Mouse (Mus musculus) adrenal gland, postnatal 36 days (tissue): ENCODE data around the gene Pigq. TPM values are rescaled to one million over a fixed set of nuclear protein-coding genes. Genes with fewer than 3 reads are reported as not detected.

Experiments
- DNase-seq, 2 experiments: peaks; one replicate each; pipeline ENCODE4 v3.0.0; 2021; ENCODE audit warnings: mixed read lengths in 1 of 2
- total RNA-seq, 2 experiments: library from RNA; stranded (reverse); gene quantifications; 2 replicates each; pipeline ENCODE4 v1.2.3; 2021

Gene Pigq
- total RNA-seq, 2 experiments from 2014 or later: 96.8 to 117 TPM

GRCm38 (mm10) chr17:25958771-25959494, 14.2 kb upstream of the Pigq start:
- no peak for DNase-seq

DNA sequence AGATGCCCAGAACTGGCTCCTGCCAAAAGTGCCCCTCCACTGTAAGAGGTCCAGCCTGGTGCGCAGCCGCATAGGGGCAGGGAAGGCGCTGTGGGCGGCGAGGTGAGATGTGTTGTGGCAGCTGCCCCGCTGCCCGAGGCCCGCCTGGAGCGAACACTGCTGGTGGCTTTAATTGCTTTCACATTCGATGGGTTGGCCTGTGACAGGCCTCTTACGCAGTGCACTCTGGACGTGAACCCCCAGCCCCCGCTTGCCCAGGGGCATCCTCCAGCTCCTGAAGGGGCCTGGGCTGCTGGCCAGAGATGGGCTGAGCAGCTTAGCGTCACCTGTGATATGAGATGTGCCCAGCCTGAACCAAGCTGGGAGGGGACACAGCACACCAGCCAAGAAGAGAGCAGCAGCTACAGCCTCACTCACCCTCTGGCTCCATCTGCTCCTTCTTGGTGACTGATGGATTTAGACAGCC, 12.9 kb upstream of the Pigq start:
- no peak for DNase-seq

DNA sequence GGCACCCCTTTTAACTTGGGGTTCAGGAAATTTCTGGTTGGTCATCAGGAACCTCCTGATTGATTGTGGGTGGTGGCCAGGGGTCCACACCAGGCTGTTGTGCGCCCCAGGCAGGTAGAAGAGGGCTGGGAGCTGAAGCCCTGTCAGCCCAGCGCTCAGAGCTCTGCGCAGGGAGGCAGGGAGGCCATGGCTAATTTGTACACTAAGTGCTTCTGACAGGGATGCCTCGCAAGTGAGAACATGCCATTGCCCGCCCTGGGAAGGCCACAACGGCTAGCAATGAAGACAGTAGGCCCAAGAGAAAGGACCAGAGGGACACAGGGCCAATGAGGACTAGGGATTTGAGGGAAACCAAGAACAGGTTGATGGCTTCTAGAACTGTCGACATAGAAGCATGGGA, 11.9 kb upstream of the Pigq start:
- DNase-seq: no peak

GRCm38 (mm10) chr17:25956201-25956600, 11.5 kb upstream of the Pigq start:
- no peak for DNase-seq

- DNase-seq: no peak
Measured at GRCm38 (mm10) chr17:25955736-25956135, 11.0 kb upstream of the Pigq start.

GRCm38 (mm10) chr17:25954671-25955070, 9.9 kb upstream of the Pigq start:
- no peak for DNase-seq

DNA sequence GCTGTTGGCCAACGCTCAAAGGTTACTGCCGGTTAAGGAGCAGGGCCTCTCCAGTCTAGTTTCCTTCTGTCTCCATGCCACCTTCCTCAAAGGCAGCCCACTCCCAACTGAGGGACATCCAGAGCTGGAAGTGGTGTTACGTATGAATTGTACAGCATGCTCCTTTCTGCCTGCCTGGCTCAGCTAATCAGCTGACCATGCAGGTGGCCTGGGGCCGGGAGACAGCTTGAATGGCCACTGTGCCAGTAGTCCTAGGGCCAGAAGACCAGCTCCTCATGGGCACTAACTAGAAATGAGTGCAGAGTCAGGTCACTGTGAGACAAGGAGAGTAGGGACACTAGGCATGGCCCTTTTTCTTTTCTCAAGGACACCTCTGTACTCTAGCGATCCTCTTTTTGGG, 8.4 kb upstream of the Pigq start:
- no peak for DNase-seq

DNA sequence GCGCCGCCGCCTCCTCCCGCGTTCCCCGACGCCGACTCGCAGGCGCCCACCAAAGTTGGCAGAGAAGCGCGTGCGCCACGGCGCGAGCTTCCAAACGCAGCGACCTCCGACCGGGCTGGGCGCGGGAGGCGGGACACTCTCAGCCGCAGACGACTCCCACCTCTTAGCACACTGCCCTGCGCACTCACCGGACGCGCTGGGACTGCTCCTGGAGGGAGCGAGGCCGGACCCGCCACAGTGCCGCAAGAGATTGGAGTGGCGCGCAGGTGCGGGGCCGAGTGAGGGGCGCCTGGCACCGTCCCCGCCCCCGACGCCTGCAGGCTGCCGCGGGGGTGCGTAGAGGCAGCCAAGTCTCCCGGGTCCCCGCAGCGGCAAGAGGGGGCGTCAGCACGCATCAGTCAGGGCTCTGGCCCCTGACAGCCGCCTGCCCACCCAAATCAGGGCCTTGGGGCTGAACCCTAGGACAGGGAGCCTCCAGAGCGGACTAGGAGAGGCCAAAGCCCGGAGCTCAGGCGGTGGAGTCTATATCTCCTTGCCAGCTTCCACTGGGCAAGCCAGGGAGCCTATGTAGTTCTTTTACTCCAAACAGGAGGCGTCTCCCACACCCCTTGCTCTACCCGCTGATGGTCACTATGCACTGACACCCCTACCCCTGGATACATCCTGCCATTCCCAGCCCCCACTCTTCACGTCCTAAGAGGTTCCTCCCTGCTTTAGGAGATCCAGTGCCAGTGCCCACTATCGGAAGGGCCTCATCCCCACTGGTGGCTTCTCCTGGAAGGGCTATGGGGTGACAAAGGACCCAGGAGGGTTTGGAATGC, 7.3 kb upstream of the Pigq start, which contains the start of gene A930017K11Rik:
A930017K11Rik (minus strand) TSS at position 763 of the 821 bp plus-strand sequence.
- DNase-seq: peak; percentile 18 to 23

DNA sequence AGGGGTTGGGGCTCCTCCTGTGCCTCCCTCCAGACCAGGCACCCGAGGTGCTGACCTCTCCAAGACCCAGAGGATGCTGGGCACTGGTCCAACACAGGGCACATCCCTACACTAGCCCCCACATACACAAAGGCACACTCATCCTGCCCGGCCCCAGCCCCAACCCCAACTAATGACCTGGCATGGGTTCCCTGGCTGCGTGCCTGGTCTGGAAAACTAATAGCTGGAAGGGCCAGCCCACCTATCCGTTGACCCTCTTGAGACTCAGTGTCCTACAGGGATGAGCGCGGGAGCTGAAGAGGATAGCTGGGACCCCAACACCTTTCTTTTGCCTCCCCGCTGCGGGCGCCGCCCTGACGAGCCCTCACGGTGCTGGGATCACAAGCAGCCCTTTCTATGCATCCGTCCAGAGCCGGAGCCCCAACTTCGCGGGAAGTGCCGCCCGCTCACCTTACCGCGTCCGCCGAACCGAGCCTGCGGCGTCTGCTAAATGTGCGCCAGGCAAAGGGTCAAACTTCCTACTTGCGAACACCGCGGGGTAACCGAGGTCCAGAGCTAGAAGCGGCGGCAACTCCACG, 6.6 kb upstream of the Pigq start:
- no peak for DNase-seq

GRCm38 (mm10) chr17:25950706-25951105, 6.0 kb upstream of the Pigq start:
- DNase-seq: no peak

DNA sequence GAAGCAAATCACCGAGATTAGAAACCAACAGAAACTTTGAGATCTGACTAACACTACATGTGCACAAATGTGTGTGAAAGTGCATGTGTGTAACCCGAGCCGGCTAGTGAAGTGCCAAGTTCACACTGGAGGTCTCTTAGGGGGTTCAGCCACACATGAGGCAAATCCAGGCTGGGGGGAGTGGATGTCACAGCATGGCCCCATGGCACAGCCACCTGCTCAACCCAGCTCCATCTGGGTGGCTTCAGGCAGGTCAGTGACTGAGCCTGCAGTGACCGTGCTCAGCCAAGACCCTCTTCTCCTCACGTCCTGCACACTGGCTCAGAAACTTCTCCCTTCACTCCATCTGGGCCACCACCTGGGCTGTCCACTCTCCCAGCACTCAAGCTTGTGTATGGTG, 5.2 kb upstream of the Pigq start:
- no peak for DNase-seq

GRCm38 (mm10) chr17:25948051-25948450, 3.3 kb upstream of the Pigq start:
- DNase-seq: no peak

DNA sequence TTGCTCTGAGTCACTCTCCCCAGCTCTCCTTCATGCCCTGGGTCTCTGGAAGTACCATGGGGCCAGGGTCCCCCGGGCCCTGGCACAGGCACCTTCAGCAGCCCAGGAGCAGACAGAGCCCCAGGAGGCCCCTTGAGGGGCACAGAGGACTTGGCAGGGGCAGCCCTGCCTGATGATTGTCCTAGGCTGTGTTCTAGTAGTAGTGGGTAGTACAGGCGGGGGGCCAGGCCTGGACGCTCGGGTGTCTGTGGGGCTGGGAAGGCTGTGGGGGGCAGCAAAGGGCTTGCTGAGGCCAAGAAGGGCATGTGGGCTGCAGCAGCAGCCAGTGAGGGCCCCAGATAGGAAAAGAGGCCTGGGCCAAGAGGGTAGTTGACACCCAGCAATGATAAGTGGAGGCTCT, 2.8 kb upstream of the Pigq start:
- DNase-seq: no peak

- DNase-seq: no peak
Measured at GRCm38 (mm10) chr17:25946891-25947290, 2.2 kb upstream of the Pigq start.

DNA sequence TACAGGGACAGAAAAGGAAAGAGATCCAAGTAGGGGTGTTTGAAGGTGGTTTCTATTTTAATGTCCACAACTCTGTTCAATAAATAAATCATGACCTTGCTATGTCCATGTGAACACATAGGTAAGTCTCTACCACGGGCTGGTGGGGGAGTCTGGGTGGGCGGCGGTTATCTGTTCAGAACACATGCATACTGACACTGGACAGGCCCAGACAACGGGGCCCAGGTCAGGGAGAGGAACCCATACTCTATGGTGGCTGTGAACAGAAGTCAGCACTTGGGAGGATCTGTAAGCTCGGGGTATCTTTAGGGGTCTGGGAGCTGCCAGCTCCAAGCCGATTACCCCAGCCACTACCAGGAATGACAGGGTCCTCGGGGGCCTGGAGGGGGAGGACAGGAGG, 1.6 kb upstream of the Pigq start:
- DNase-seq: no peak

GRCm38 (mm10) chr17:25945517-25946155, 900 bp upstream of the Pigq start:
- DNase-seq: peak; percentile 51 to 67

DNA sequence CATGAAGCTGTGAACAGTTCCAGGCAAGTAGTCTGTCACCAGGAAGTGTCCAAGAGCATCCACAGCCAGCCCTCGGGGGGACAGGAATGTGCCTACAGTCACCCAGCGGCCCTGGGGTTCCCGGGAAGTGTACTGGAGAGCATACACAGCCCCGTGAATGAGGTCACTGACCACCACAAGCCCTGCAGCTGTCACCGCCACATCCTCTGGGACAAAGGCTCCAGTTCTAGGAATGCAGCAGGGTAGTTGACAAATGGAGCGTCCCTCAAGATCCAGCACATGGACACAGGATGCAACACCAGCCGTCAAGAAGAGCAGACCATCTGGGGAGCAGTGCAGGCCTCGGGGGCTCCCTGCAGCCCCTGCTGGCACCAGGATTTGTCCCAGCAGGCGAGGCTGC, 967 bp downstream of the Pigq start:
- DNase-seq: no peak

GRCm38 (mm10) chr17:25943221-25943620, 1.5 kb downstream of the Pigq start:
- DNase-seq: no peak

DNA sequence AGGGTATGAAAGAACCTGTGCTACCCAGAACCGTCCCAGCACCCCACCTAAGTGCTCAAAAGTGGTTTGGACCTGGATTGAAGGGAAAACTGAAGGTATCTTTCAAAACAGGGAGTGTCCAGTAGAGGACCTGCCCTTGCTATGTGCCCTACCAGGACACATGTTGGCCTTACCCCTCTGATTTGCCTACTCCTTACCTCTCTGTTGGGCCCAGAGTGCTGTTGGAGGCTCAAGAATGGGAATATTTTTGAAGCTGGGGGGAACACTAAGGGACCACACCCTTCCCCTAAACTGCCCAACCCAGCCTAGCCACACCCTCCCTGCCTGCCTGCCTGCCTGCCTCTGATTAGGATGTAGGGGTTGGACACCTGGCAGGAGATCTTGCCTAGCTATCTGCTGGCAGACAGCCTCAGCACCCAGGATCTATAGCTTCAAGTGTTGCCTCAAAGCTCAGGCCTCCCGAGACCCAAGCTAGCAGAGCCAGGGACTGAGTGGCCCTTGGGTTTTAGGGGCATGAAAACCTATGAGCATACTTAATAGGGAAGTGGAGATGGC, 2.1 kb downstream of the Pigq start:
- no peak for DNase-seq

DNA sequence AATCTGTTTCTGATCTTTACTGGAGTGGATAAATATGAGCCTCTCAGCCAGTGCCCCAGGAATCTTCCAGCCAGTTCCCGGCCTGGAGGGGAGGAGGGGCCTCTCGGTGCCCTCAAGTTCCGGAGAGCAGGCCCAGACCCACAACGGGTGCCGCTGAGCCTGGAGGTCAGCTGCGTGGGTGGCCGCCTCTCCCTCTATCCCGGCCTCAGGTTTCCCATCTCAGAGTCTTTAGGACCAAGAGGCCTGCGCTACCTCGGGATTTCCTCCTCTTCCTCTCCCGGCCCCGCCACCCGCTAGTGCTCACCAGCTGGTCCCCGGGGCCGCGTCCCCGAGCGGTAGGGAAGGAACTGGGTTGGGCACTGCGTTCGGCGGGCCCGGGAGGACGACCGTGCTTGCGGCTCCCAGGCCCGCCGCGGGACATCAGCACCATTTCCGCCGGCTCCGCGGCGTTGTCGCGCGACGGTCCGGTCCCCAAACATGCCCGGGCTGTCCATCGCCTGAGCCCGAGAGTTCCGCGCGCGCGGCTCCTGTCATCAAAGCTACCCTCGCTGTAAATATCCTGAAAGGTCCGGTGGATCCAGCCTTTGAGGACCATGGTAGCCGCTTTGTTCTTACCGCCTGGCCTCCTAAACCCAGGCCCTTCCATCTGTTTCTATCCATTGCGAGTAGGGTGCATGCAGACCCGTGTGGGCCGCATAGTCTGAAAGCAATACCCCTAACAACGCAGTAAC, 3.1 kb downstream of the Pigq start:
- peak; percentile 86 to 89 for DNase-seq

DNA sequence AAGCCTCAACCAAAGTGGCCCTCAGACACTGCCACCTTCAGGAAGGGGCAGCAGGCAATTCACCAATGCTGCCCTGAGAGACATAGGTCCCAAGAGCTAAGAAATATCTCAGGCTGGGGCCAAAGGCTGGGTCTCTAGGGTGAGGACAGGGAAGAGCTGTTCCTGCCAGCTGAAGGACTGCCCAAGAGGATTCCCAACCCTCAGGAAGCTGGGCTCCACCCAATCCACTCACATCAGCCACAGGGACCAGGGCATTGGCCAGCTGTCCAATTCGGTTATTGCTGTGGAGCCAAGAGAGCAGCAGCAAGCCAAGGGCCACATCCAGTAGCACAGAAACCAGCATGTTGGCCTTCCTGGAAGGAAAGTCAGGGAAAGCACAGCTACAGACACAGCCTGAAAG, 10.2 kb downstream of the Pigq start:
- DNase-seq: peak in 1 of 2 experiments; percentile 43
